Mouse (Mus musculus): ENCODE measurements around the gene Tmem54.

The Tmem54 gene

GRCm38 (mm10) chr4:129130149-129130548 is 24.8 kb downstream of the Tmem54 start:
- DNase-seq (ENCODE audit: low spot score) = no peak

- no peak for DNase-seq (ENCODE audit: low spot score)
Measured at GRCm38 (mm10) chr4:129130755-129131303, 25.5 kb downstream of the Tmem54 start.

DNA sequence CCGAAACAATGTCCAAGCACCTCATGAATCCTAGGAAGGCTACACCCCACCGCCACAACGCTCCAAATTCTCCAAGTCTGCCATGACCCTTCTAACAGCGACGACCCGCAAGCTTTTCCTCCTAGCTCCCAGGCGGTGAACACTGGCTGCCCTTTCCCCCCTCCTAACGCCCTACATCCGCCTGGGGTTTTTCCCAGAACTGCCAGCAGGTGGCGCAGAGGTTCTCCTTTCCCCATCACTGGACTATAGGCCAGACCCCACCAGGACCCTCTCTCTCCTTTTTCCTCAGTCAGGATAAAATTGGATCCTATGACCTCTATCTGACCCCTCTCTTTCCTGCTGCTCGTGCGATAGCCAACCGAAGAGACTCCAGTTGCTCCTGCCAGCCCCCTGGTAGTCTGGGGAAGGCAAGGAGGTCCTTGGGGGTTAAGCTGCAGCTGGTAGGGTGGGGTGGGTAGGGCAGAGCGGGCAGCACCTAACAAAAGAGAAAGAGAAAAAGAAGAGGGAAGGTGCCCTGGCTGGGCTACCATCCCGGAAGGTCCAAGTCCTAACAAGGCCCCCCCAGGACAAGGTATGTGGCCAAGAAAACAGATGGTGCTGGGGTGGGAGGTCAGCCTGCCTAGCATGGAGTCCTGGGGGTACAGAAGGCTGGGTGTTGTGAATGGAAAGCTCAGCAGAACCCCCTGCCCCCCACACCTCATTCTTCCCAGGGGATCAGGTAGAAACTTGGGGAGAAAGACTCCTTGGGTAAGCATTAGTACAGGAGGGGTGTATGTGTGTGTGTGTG is 29.6 kb downstream of the Tmem54 start:
- peak; percentile 90 for DNase-seq (ENCODE audit: low spot score)

DNA sequence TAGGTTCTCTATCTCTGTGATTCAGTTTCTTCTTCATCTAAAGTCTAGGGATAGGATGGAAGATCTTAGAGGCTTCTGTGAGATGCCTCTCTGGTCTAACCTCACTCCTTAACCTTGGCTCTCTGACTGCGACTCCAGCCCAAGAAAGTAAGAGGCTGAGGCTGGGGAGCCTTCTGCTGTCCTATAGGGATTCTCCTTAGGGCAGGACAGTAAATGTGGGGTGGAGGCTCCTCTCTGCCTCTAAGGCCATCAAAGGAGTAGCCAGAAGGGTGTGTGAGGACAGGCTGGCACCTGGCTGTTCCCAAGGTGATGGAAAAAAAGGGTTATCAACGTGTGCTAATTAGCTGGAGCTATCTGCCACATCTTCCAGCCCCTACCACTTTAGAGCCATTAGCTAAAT is 30.3 kb downstream of the Tmem54 start:
- DNase-seq (ENCODE audit: low spot score) = no peak

DNA sequence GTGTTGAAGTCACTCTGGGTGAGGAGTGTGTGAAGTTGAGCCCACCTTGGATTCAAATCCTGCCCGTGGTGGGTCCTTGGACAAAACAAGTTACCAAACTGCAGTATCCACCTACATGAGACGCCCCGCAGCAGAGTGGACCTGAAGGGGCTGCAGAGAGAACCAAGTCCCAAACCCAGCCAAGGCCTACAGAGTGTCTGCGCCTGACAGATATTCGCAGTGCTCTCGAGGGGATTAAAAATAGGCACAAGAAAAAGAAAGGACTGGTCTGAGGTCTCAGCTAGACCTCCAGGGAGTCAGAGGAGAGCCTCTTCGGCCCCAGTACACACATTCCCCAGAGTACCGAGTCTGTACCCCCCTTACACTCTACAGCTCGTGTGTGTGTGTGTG is 30.8 kb downstream of the Tmem54 start:
- DNase-seq (ENCODE audit: low spot score) = no peak

GRCm38 (mm10) chr4:129136579-129137391 is 31.4 kb downstream of the Tmem54 start, which contains the start of gene Fndc5:
Fndc5 (plus strand) TSS chr4:129136999.
- peak; percentile 62 for DNase-seq (ENCODE audit: low spot score)

- DNase-seq (ENCODE audit: low spot score) = no peak
Measured at GRCm38 (mm10) chr4:129137392-129138321, 32.3 kb downstream of the Tmem54 start.

DNA sequence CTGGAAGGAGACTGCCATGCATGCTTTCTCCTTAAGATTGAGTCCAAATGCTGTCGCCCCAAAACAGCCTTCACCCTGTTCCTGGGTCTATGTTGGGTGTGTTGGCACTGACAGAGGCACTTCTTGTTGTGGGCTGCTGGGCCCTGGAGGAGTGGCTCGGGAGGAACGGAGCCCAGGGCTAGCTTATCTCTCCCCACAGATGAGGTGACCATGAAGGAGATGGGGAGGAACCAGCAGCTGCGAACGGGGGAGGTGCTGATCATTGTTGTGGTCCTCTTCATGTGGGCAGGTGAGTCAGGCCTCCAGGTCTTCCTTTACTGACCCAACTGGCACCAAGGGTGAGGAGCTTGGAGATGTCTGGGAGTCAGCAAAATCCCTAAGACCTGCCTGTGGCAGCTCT is 34.3 kb downstream of the Tmem54 start:
- no peak for DNase-seq (ENCODE audit: low spot score)

- no peak for DNase-seq (ENCODE audit: low spot score)
Measured at GRCm38 (mm10) chr4:129140808-129141207, 35.5 kb downstream of the Tmem54 start.

DNA sequence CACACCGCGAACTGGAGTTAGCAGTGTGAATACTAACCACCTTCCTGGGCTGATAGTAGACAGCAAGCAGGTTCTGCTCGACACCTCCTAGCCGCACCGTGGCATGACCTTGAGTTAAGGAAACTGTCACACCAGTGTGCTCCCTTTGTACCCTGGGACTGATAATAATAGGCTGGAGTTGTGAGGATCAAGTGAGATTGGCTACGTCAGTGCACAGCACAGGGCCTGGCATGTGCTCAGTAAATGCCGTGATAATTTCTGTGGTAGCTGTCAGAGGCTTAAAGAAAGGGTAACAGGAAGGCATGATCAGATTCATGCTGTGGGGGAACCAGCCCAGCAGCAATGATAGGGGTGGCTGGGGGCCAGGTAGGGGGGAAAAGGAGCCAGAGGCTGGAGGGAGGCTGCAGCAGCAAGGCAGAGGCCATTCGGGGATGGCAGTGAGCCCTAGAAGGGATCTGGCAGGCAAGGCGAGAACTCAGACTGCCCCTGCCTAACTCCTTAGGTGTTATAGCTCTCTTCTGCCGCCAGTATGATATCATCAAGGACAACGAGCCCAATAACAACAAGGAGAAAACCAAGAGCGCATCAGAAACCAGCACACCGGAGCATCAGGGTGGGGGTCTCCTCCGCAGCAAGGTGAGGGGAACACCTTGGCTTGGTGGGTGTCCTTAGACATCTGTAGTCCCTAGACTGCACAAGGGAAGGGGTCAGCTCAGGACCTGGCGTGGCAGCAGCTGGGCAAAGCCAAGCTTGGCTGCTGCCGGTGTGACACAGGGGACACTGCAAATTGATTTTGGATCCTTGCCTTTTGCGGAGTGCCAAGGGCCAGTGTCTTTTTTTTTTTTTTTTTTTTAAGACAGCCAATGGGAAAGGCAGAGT is 36.5 kb downstream of the Tmem54 start:
- DNase-seq (ENCODE audit: low spot score) = no peak

DNA sequence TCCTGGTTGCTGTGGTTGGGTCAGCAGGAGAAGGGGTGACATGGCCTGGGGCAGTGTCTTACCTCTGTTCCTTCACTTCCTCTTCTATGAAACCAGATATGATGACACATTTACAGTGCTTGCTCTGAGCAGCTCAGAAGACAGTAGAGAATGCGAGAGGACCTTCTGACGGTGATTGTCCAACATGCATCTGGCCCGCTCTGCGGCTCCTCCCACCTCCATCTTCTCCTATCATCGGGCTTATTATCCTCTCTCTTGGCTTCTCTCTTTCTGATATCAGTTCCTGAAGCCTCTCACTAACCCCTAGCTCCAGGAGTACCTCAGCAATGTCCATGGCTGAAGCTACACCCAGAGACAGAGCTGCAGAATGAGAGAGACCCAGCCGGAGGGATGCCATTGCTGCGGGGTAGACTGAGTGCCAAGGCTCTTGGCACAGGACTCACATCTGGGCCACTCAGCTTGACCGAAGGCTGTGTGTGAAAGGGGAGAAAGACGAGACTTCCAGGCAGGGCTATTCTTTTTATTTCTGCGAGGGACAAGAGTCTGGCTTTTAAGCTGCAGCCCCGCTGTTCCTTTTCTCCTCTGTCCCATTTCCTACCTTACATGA is 37.2 kb downstream of the Tmem54 start:
- DNase-seq (ENCODE audit: low spot score) = no peak

DNA sequence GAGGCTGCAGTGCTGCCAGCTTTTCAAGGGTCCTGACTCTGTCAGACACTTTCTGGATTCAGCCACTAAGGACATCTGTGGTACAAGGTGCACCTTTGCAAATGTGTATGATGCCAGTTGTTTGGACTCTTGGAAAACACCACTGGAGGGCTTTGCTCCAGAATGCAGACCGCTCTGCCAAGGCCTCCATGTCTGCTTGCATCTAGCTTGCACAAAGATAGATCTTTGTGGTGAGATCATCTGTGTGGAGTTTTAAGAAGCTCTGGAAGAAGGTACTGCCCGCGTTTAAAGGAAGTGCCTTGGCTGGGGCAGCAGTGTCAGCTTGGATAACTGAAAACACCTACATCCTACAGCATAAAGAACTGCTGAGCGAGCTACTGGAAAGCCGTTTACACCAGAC is 38.2 kb downstream of the Tmem54 start:
- no peak for DNase-seq (ENCODE audit: low spot score)

- peak; percentile 57 for DNase-seq (ENCODE audit: low spot score)
Measured at GRCm38 (mm10) chr4:129144401-129145367, 39.3 kb downstream of the Tmem54 start.

- no peak for DNase-seq (ENCODE audit: low spot score)
Measured at GRCm38 (mm10) chr4:129145411-129145810, 40.1 kb downstream of the Tmem54 start.

DNA sequence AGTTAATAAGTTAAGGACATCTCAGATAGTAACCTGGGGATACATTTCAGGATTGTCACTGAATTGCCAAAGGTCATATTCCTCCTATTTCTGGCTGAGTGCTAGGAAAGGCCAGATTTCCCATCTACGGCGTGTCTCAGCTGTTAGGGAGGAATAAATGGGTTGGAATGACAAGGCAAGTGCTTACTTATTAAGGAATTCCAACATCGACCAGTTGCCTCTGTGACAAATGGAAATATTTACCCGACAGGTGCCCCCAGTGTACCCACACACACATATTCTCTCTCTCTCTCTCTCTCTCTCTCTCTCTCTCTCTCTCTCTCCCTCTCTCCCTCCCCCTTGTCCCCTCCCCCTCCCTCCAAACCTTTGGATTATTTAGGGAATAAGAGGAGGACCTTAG is 40.6 kb downstream of the Tmem54 start:
- DNase-seq (ENCODE audit: low spot score) = no peak

- DNase-seq (ENCODE audit: low spot score) = no peak
Measured at GRCm38 (mm10) chr4:129146392-129146791, 41.0 kb downstream of the Tmem54 start.

DNA sequence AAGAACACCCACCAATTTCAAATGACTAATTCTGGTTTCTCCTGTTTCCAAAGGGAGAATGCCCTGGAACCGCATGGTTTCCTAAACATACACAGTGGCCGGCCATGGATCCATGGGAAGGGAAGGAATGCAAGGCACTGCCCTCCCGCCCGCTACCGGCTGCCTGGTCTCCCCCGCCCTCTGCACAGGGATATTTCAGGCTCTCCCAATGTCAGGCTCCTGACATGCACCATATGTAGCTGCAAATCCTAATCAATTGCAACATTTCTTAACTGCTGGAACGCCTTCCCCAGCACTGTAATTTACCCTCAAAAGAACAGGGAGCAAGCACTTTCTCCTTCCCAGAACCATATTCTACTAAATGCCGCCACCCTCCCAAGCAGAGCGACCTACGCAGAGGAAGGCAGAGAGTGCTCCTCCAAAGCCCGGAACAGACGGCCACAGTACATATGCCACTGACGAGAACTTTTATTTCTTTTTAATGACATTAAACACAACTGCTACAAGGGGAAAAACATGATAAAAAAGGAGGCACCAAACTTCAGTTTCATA is 42.3 kb downstream of the Tmem54 start:
- DNase-seq (ENCODE audit: low spot score) = no peak

DNA sequence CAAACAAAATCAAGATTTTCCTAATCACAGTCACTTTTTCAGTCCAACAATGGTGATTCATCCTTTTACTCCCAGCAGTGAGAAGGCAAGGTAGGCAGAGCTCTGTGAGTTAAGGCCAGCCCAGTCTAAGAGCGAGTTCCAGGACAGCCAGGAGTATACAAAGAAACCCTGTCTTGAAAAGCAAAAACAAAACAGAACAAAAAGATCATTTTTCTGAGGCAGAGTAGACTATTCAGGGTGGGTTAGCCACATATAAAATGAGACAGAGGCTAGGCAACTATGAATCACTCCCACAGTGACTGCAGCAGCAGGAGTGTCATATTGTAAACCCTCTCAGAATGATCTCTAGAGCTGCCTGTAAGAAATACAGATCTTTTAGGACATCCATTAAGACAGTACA is 44.0 kb downstream of the Tmem54 start:
- DNase-seq (ENCODE audit: low spot score) = no peak

- no peak for DNase-seq (ENCODE audit: low spot score)
Measured at GRCm38 (mm10) chr4:129151276-129151811, 46.0 kb downstream of the Tmem54 start.
